Mouse (Mus musculus) pancreas, adult 10 weeks (tissue): Measurements from ENCODE around the gene Polk. TPM values are rescaled to one million over a fixed set of nuclear protein-coding genes. Genes with fewer than 3 reads are reported as not detected.

ENCODE experiments used
- polyA plus RNA-seq: library from polyadenylated mRNA; stranded (reverse); fragments of 350-450 nt; fragmentation: Illumina TruSeq; extraction: RNeasy Lipid Tissue Mini Kit (QIAGEN cat#74804); gene quantifications from one replicate; pipeline ENCODE4 v1.2.3, GENCODE M21; 2015; ENCODE audit warnings: low read depth, low replicate concordance; ENCODE audit not compliant: insufficient read depth

The Polk gene
- 2.1 TPM for polyA plus RNA-seq

DNA sequence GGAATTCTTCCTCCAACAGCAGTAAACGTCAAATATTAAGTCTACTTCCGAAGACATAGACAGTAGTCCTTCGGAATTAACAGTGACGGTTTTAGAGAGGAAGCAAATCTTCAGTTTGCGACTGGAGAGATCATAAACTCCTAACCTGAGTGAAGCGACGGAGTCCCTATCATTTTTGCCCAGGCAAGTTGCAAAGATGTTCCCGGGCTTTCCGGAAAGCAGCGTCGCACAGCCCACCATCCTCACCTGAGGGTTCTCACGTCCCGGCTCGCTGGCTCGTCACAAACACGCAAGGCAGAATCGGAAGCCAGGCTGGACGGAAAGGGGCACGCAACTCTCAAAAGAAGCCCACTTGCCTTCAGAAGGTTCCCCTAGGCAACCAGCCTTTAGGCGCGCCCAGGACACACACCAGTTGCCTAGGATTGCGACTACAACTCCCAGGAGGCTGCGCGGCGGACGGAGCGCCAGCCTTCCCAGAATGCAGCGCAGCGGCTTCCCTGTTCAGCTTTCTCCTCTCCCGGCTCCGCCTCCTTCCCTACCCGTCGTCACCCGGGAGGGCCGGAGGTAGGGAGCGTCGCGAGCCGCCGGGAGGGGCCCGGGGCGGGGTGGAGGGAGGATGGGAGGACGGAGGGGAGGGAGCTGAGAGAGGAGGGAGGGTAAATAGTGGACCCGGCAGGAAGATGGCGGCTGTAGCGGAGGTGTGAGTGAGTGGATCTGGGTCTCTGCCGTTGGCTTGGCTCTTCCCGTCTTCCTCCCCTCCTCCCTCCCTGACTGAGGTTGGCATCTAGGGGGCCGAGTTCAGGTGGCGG is at the start of gene Polk, which contains the start of gene Col4a3bp:
Polk (minus strand) TSS at position 499 of the 809 bp plus-strand sequence.
Col4a3bp (plus strand) TSS at position 538 of the 809 bp plus-strand sequence.

DNA sequence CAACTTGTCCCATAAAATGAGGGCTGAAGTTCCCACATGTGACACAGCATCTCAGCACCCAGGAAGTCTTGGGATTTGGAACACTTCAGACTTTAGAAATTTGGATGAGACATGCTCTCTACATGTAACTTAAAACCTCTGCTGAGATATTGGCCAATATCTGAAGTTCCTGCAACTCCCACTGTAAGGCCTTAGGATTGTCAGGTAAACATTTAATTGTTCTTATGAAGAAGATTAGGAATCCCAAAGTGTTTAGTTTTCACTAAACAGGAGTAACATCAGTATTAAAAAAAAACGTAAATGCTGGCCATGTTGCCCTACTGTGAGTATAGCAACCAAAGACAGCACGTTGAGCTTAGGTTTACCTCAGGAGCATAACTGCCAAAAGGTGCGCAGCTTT is 51.9 kb downstream of the Polk start, which contains the start of gene Gm17622:
Gm17622 (plus strand) TSS at position 301 of the 400 bp plus-strand sequence.

DNA sequence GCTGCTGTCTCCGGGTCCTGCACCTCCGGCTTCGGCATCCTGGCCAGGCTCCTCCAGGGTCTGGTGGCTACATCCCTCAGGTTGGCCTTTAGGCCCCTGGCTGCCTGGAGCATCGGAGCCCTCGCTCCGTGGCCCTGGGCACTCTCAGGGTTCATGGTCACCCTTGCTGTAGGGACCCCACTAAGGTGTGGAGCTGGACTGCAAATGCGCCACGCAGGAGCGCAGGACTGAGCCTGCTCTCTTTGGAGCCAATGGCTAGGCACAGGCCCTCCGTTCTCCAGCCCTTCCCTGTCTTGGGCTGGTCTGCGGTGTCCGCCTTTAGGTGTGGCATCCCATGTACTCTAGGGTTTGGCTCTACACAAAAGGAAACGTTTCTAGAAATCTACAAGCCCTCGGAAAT is 71.4 kb downstream of the Polk start, which contains the start of gene Ankdd1b:
Ankdd1b (minus strand) TSS at position 242 of the 400 bp plus-strand sequence.

Other genes with a start within 250 kb of the Polk start
- 3.9 TPM for gene Poc5, start 154.3 kb downstream of the Polk start, polyA plus RNA-seq
- gene Ankdd1b, start 71.4 kb downstream of the Polk start, polyA plus RNA-seq = not detected
- not detected for gene Gm17622, start 51.8 kb downstream of the Polk start, polyA plus RNA-seq
- 9.3 TPM for gene Col4a3bp, start within 50 bp of the Polk start, polyA plus RNA-seq
- 8.4 TPM for gene Hmgcr, start 128.4 kb upstream of the Polk start, polyA plus RNA-seq
- not detected for gene Ankrd31, start 205.7 kb upstream of the Polk start, polyA plus RNA-seq